Mouse (Mus musculus) lung, postnatal 14 days (tissue): ENCODE data around the gene Hist1h2ad.
"Not testable (repeated sequence)": the region's sequence is repeated elsewhere in the genome, so short reads cannot be mapped to it uniquely, and the experiment has no call there.

ENCODE experiments used
- DNase-seq: peaks from one replicate; pipeline ENCODE4 v3.0.0; 2021

The Hist1h2ad gene

DNA sequence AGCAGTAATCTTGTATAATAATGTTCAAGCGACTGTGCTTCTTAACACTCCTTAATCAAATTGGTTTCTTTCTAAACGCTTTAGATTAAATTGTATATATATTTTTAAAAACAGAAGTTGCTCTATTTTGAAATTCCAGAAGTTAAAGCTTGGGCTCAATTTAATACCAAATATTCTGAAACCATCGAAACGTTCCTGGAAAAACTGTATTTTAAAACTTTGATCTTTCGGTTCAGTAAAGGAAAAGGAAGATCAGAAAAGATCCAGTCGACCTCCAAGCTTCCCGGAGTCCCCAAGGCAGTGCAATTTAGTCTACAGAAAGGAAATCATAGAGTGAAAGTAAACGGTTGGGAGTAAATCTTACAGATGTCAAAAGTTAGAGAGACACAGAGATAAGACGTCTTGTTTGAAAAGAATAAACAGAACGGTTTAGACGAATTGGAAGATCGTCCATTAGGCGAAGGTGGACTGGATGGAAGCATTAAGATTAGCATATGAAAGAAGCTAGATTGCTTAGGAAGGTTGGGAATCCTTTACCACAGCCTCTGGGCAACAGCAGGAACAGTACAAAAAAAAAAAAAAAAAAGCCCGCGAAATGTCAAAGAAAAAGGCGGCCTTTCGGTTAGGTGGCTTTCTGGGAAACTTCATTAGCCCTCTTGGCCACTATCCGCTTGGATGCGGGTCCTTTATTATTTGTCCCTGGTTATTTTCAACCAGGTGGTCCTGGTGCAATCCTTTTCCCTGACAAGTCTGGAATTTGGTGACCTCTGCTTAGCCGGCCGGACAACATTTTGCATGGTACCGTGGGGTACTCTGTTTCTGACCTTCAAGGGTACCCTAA is 12.1 kb downstream of the Hist1h2ad start:
- DNase-seq, result no peak

DNA sequence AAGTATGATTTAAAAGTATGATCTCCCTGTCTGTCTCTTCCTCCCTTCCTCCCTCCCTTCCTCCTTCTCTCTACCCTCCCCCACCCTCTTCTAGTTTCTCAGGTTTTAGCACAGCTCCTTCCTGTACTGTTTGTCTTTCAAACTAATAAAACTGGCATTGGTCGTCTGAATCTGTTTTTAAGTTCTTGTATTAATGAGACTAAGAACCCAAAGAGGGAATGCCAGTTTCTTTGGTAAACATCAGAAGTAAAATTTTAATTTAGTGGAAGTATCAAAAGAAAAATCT is 12.7 kb downstream of the Hist1h2ad start:
- no peak for DNase-seq

GRCm38 (mm10) chr13:23591206-23591605 is 17.0 kb downstream of the Hist1h2ad start:
- DNase-seq, result no peak

GRCm38 (mm10) chr13:23591886-23592285 is 17.7 kb downstream of the Hist1h2ad start:
- DNase-seq, result not testable (repeated sequence)

GRCm38 (mm10) chr13:23592614-23593013 is 18.4 kb downstream of the Hist1h2ad start:
- DNase-seq, result no peak

GRCm38 (mm10) chr13:23593051-23593770 is 19.0 kb downstream of the Hist1h2ad start:
- no peak for DNase-seq

GRCm38 (mm10) chr13:23595185-23595584 is 21.0 kb downstream of the Hist1h2ad start:
- DNase-seq, result no peak

GRCm38 (mm10) chr13:23595622-23596372 is 21.6 kb downstream of the Hist1h2ad start:
- DNase-seq, result no peak

GRCm38 (mm10) chr13:23597957-23598356 is 23.8 kb downstream of the Hist1h2ad start:
- peak; percentile 89 for DNase-seq

- no peak for DNase-seq
Measured at GRCm38 (mm10) chr13:23603182-23603699, 29.1 kb downstream of the Hist1h2ad start.

DNA sequence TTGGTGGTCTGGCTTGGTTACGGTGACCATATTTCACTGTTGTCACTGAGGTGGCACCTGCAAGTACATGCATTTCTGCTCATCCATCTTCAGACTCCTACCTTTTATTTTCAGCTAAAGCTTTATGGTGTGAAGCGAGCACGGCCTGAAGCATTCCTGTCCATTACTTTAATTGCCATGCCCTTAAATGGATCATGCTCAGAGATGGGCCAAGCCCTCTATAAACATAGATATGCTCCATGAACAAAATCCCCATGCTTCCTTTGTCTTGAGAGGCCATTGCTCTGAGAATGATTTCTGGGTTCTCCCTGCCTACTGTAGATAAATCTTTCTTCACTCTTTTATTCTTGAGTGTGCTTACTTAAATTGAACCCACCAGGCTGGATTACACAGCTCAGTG is 30.3 kb downstream of the Hist1h2ad start:
- DNase-seq, result no peak

DNA sequence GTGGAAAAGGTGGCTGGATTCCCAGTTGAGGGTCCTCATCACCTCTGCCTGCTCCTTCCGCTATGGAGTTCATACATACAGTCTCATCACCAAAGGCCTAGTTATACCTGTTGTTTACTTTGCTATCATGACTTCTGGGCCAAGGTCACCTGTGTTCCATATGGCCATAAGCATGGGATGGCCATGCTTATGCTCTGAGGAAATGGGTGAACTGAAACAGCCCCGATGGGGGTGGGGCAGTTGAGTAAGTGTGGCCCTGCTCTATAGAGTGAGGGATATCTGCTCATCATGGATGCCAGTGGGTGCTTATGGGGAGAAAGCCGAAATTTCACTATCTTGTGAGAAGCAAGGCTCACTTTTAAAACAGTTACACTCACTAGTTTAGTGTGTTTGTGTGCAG is 30.9 kb downstream of the Hist1h2ad start:
- DNase-seq, result no peak

- DNase-seq, result no peak
Measured at GRCm38 (mm10) chr13:23609209-23609608, 35.0 kb downstream of the Hist1h2ad start.

DNA sequence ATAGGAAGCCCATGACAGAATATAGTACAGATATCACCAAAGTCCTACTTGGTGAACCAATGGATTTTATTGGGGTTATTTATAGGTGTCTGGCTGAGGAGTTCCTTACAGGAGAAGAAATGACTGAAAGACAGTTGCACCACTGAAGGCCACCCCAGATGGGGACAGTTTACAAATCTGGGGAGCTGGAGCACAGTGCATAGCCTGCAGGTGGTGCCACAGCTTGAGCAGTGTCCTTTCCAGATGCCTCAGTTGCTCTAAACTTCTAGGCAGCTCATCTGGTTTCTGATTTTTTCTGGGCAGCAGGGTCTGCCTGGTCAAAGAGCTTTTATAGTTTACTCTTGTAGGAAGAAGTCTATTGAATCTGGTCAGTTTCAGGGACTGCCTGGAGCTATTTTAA is 35.7 kb downstream of the Hist1h2ad start:
- no peak for DNase-seq

- DNase-seq, result no peak
Measured at GRCm38 (mm10) chr13:23610393-23610792, 36.2 kb downstream of the Hist1h2ad start.

GRCm38 (mm10) chr13:23611638-23612037 is 37.5 kb downstream of the Hist1h2ad start:
- no peak for DNase-seq

DNA sequence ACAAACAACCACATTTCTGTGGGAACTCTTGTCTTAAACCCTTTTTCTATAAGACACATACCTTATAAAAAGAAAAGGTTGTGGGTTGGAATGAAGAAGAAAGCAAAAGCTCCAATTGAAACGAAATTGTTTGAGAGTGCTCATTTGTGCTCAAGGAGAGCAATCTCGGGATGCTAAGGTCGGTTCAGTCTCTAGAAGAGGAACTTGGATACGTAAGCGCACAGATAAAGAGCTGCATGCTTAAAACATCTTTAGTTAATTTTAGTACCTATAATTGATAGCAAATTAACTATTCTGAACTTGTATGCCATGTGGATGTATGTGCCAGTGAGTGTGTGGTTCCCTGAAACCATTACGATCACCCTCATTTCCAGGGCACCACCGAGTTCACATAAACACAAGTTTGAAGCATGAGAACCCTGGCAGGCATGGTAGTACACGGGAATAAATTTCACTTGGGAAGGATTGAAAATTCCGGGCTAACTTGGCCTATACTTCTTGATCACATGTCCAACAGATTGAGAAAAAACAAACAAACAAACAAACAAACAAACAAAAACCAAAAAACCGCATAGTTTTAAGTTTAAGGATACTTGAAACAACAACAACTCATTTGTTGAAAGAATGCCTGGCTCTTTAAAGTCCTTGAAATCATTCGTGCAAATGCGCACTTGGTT is 46.0 kb downstream of the Hist1h2ad start:
- no peak for DNase-seq

DNA sequence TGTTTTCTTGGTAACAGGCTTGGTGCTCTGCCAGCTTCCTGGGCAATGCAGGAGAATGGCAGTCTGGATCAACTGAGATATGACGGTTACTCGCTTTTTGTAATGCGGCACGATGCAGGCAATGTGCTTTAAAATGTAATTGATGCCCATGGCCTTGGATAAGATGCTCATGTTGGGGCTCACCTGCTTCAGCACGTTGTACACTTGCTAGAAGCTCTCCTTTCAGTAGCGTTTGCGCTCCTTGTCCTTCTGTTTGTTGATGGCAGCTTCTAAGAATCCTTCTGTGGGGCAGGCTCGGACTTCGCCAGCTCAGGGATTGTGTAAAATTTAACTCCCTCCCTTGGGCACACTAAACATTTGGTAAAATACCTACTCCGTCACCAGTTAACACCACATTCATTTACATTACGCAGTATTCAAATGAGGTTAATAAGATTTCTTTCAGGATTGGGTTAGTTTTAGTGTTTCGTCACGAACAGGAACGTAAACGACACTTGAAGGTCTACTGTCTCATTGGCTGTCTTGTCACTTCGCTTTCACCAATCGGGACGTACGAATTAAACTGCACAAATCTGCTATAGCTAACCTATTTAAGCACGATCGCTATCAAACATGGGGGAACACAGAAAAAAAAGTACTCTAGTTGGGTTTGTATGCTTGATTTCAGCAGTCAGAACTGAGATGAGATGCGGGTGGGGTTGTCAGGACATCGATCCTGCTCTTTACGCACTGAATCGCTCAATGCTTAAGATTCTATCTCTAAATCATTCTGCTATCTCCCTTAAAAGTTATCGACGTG is 46.8 kb downstream of the Hist1h2ad start, which contains the start of gene Hist1h2be:
TSS of gene Hist1h2be (minus strand) at position 392 of the 799 bp plus-strand sequence.
- peak; percentile 69 for DNase-seq

DNA sequence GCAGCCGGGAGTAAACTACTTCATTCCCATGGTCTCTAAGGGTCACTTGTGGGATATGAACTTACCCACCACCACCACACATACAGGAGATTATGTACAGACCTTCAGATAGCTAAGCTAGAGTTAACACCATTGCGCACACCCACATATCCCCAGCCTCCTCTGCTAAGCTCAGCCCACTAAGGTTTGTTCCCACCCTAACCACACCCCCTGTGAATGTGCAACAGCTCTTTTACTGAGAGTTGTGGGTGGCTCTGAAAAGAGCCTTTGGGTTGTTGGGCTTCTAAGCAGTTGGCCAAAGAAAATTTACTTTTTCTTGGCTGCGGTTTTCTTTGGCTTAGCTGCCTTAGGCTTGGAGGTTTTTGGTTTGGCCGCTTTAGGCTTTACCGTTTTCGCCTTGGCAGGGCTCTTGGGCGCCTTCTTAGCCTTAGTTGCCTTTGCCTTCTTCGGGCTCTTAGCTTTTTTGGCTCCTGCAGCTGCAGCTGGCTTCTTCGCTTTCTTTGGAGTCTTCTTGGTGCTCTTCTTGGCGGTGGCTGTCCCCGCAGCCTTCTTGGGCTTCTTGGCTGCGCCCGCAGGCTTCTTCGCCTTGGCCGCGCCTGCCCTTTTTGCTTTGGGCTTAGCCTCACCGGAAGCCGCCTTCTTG is 47.5 kb downstream of the Hist1h2ad start:
- DNase-seq, result peak; percentile 69

GRCm38 (mm10) chr13:23622175-23622671 is 48.0 kb downstream of the Hist1h2ad start, which contains the start of gene Hist1h1e:
Gene Hist1h1e (minus strand): TSS chr13:23622558.
- DNase-seq, result peak; percentile 92

DNA sequence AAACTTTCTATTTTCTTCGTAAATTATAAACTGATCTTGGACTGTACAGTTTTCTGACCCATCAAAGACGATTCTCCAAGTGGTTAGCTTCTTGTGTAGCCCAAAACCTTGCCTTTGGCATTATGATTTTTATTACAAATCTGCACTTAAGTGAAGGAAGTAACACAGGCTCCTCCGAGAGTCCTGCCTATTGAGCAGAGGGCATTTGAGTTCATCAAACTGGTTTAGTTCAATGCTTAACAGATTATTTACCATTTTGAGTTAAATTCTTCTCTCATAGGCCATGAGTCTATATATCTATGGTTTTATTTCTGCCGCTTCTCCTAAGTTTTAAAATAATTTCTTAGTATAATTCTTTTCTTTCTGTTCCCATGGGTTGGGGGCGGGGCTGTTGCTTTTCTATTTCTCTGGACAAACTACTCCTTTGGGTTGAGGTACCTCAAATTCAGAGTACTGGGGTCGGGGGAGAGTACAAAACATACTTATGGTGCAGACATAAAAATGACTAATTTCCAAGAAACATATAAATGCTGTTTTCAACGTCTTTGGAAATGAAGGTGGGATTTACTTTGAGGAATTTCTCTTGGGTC is 48.8 kb downstream of the Hist1h2ad start:
- peak; percentile 11 for DNase-seq
